Mouse (Mus musculus) liver, embryonic 13.5 days (tissue): Measurements from ENCODE around the gene Serpina3n. TPM values are rescaled to one million over a fixed set of nuclear protein-coding genes. Genes with fewer than 3 reads are reported as not detected.
A peak's percentile ranks its signal among the peaks of the same experiment; 100 is the strongest.

Source experiments
- ATAC-seq: fragments of 200-750 bp; cut with Nextera tagmentation; 2 replicates; pipeline ENCODE4 v1.8.0; 2017; ENCODE audit warnings: low read depth, mild to moderate bottlenecking, moderate number of reproducible peaks, moderate library complexity
- DNase-seq: peaks from one replicate; pipeline ENCODE4 v3.0.0; 2022
- H3K27ac ChIP-seq: fragments of 300-500 bp; sonication (generic); 2 replicates; pipeline ENCODE4 v1.5.1; 2015; ENCODE audit warnings: moderate library complexity, mild to moderate bottlenecking, inconsistent platforms
- H3K27me3 ChIP-seq: fragments of 300-500 bp; sonication (generic); 2 replicates; pipeline ENCODE4 v1.6.1; 2015; ENCODE audit warnings: mild to moderate bottlenecking, inconsistent platforms
- H3K36me3 ChIP-seq: fragments of 300-500 bp; sonication (generic); 2 replicates; pipeline ENCODE4 v1.6.1; 2015; ENCODE audit warnings: mild to moderate bottlenecking, inconsistent platforms
- H3K4me1 ChIP-seq: fragments of 300-500 bp; sonication (generic); replicated peaks from 2 replicates; pipeline ENCODE4 v1.6.1; 2015; ENCODE audit warnings: inconsistent platforms
- H3K4me2 ChIP-seq: fragments of 300-500 bp; sonication (generic); 2 replicates; pipeline ENCODE4 v1.6.1; 2015; ENCODE audit warnings: inconsistent platforms, mild to moderate bottlenecking, moderate library complexity
- H3K4me3 ChIP-seq: fragments of 300-500 bp; sonication (generic); replicated peaks from 2 replicates; pipeline ENCODE4 v1.5.1; 2015; ENCODE audit warnings: mild to moderate bottlenecking, inconsistent platforms
- H3K9ac ChIP-seq: fragments of 300-500 bp; sonication (generic); 2 replicates; pipeline ENCODE4 v1.6.1; 2015; ENCODE audit warnings: mild to moderate bottlenecking, inconsistent platforms
- H3K9me3 ChIP-seq: fragments of 300-500 bp; sonication (generic); replicated peaks from 2 replicates; pipeline ENCODE4 v1.6.1; 2016; ENCODE audit warnings: inconsistent platforms
- WGBS: fragments of 180-500 bp; shearing (Covaris S2); methylation state at CpG from one replicate; pipeline ENCODE4 v1.1.7; 2015; ENCODE audit not compliant: insufficient replicate concordance; 5-methylcytosine and 5-hydroxymethylcytosine counted together
- polyA plus RNA-seq: library from polyadenylated mRNA; unstranded; fragments of >200 nt; fragmentation: Nextera tagmentation; extraction: Ambion mirVana; gene quantifications from 2 replicates; pipeline ENCODE4 v1.2.1, GENCODE M21; 2015

The Serpina3n gene
- polyA plus RNA-seq, 1 experiment from 2014 or later: 0.06 TPM

- WGBS: 54% methylated on average over 6 of the region's 6 CpGs
- Histone ChIP-seq H3K4me2 (no peak overlapping the region), H3K4me3 (no peak overlapping the region), H3K9ac (no peak overlapping the region), H3K27me3 (no peaks in the 10 kb centered on the region), H3K36me3 (no peaks in the 10 kb centered on the region), H3K27ac (no peak overlapping the region), H3K4me1 (no peaks in the 10 kb centered on the region), H3K9me3 (no peaks in the 10 kb centered on the region)
- DNase-seq (no peak), ATAC-seq (no peak)
These were observed 6.0 kb downstream of the Serpina3n start for GRCm38 (mm10) chr12:104412507-104412906.

DNA sequence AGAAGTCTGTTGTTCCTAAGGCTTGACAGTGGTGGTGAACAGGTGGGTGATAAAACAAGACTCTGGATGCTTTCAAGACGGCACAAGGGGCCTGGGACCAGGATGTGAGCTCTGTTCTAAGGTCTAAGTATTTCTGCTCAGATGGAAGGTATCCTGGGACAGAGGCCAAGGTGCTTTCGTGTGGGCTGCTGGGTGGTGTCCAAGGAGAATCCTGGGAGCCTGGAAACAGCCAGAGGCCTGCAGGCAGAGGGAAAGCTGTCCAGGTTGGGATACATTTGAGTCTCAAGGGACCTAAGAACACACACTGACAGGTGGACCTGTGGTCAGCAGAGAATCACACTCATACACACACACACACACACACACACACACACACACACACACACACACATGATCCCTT, 8.0 kb downstream of the Serpina3n start:
- DNase-seq: no peak
- Histone ChIP-seq H3K9ac (no peak overlapping the region), H3K4me1 (no peaks in the 10 kb centered on the region), H3K9me3 (no peaks in the 10 kb centered on the region), H3K36me3 (no peaks in the 10 kb centered on the region), H3K4me3 (no peak overlapping the region), H3K4me2 (no peak overlapping the region), H3K27me3 (no peaks in the 10 kb centered on the region), H3K27ac (no peak overlapping the region)
- no peak for ATAC-seq
- 46% methylated on average over 2 of the region's 2 CpGs for WGBS

DNA sequence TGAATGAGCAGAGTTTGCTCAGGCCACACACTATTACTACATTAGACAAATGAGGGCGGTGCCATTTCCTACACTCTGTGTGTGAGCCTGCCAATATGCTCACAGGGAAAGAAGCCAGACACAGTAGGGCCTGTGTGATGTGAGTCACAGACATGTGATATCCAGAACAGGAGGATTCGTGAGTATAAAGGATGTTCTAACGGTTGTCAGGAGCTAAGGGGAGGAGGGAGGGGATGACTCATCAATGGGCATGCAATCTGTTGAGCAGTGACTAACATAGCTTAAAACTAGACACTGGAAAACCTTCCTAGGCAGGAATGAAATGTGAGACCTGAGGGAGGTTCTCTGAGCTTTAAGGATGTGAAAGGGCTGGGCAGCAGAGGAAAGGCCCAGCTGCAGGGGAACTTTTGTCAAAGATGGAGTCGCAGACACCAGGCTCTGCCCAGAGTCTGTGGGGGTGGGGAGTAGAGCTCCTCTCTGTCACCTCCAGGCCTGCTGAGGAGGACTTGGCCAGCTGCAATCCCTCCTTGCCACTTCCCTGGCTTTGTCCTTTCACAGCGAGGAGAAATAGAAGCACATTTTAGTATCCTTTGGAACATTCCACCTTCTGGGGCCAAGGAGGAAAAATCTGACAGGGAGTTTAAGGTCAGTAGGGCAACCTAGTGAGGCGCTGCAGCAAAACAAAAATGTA, 9.2 kb downstream of the Serpina3n start:
- H3K9ac ChIP-seq: no peak overlapping the region
- H3K4me3 ChIP-seq: no peak overlapping the region
- H3K9me3 ChIP-seq: no peaks in the 10 kb centered on the region
- no peaks in the 10 kb centered on the region for H3K27me3 ChIP-seq
- H3K27ac ChIP-seq: no peak overlapping the region
- 43% methylated on average over 6 of the region's 6 CpGs for WGBS
- no peak for DNase-seq
- H3K4me2 ChIP-seq: no peak overlapping the region
- H3K36me3 ChIP-seq: no peaks in the 10 kb centered on the region
- H3K4me1 ChIP-seq: no peaks in the 10 kb centered on the region
- no peak for ATAC-seq

GRCm38 (mm10) chr12:104418340-104419135, 12.0 kb downstream of the Serpina3n start:
- ATAC-seq (peak; percentile 18; the same call in 1 of the 2 replicates), DNase-seq (peak; percentile 25)
- H3K9ac ChIP-seq: no peak overlapping the region
- peak overlapping the region; percentile 24; the same call in 1 of the 2 replicates for H3K4me2 ChIP-seq
- H3K4me3 ChIP-seq: no peak overlapping the region
- WGBS: 17% methylated on average over 17 of the region's 17 CpGs
- H3K4me1 ChIP-seq: no peaks in the 10 kb centered on the region
- H3K9me3 ChIP-seq: no peaks in the 10 kb centered on the region
- H3K27me3 ChIP-seq: no peaks in the 10 kb centered on the region
- no peak overlapping the region for H3K27ac ChIP-seq
- H3K36me3 ChIP-seq: no peaks in the 10 kb centered on the region

DNA sequence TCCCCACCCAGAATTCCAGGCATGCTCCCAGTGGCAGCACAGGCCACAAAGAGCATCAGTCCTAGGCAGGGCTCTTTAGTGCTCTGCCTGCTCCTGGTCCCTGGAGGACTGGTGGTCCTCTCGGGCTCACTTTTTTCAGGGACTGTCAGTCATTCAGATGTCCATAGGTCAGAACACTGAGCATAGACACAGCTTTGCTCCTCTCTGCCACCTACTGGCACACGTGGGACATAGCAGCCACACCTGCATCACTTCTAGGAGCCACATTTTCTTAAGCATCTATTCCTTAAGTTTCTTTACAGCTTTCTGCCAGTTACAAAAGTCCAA, 12.6 kb downstream of the Serpina3n start:
- 2% methylated on average over 2 of the region's 2 CpGs for WGBS
- no peak overlapping the region for H3K4me3 ChIP-seq
- no peak for DNase-seq
- H3K36me3 ChIP-seq: no peaks in the 10 kb centered on the region
- no peak overlapping the region for H3K9ac ChIP-seq
- no peaks in the 10 kb centered on the region for H3K27me3 ChIP-seq
- H3K4me2 ChIP-seq: no peak overlapping the region
- no peaks in the 10 kb centered on the region for H3K9me3 ChIP-seq
- ATAC-seq: 0 out of 2 replicates have a peak, but pooled peaks have one; percentile 15
- H3K27ac ChIP-seq: no peak overlapping the region
- H3K4me1 ChIP-seq: no peaks in the 10 kb centered on the region

DNA sequence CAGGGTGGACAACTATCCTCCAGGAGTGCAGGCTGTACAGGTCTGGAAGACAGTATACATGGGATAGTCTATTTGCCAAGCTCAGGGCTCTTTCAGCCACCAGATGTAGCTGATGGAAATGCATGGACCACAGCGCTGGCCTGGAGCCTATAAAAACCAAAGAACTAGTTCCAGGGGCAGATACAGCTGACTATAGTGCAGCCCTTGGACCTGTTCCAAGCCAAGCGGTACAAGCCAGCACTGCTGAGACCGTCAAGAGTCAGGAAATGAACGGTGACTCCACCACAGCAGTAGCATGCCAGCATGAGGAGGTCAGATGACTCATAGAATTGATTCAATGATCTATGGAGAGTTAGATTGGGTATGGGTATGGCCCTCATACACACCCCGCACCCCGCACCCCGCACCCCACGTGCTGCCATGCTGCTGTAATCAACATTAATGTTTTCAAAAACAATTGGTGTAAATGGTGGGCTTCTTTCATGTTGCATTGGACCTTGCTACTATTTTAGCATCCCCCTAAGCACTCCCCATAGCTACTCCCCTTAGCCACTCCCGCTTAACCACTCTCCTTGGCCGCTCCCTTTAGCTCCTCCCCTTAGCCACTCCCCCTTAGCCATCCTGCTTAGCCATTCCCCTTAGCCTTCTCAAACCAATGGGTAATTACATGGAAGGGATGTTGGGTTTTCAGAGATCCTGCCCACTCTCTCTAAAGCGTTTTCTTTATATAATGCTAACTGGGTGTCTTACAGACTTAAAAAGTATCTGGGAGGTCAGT, 16.3 kb downstream of the Serpina3n start:
- no peaks in the 10 kb centered on the region for H3K36me3 ChIP-seq
- WGBS: 68% methylated on average over 11 of the region's 11 CpGs

GRCm38 (mm10) chr12:104425591-104425990, 19.1 kb downstream of the Serpina3n start:
- no peaks in the 10 kb centered on the region for H3K4me1 ChIP-seq
- DNase-seq (no peak), ATAC-seq (no peak)
- no peak overlapping the region for H3K4me3 ChIP-seq
- no peak overlapping the region for H3K27ac ChIP-seq
- no peaks in the 10 kb centered on the region for H3K36me3 ChIP-seq
- no peaks in the 10 kb centered on the region for H3K9me3 ChIP-seq
- no peak overlapping the region for H3K4me2 ChIP-seq
- no peak overlapping the region for H3K9ac ChIP-seq
- WGBS: 57% methylated on average over 3 of the region's 3 CpGs
- no peaks in the 10 kb centered on the region for H3K27me3 ChIP-seq

More for the DNA sequence above, 16.3 kb downstream of the Serpina3n start:
- no peaks in the 10 kb centered on the region for H3K9me3 ChIP-seq
- no peak overlapping the region for H3K27ac ChIP-seq
- H3K4me2 ChIP-seq: no peak overlapping the region
- DNase-seq: no peak
- no peak for ATAC-seq
- H3K4me3 ChIP-seq: no peak overlapping the region
- H3K9ac ChIP-seq: no peak overlapping the region
- H3K4me1 ChIP-seq: no peaks in the 10 kb centered on the region
- H3K27me3 ChIP-seq: no peaks in the 10 kb centered on the region

DNA sequence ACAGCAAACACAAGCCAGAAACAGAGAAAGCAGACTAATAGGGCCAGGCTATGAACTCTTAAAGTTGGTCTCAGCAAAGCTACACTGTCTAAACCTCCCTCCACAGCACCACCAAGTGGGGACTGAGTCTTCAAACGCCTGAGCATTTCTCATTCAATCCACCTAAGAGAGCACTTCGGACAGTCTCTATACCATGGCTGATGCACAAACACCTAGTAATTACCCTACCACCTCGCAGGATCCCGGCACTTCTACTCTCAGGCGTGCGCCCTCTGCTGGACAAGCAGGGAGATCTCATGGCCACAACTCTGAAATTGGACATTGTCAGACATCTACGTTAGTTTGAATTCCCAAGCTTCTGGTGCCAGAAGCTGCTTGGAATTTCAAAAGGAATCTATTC, 20.4 kb downstream of the Serpina3n start:
- H3K4me1 ChIP-seq: no peaks in the 10 kb centered on the region
- H3K27me3 ChIP-seq: no peaks in the 10 kb centered on the region
- H3K9ac ChIP-seq: no peak overlapping the region
- DNase-seq (no peak), ATAC-seq (no peak)
- H3K27ac ChIP-seq: no peak overlapping the region
- no peaks in the 10 kb centered on the region for H3K9me3 ChIP-seq
- 7% methylated on average over 7 of the region's 7 CpGs for WGBS
- no peaks in the 10 kb centered on the region for H3K36me3 ChIP-seq
- H3K4me2 ChIP-seq: no peak overlapping the region
- H3K4me3 ChIP-seq: no peak overlapping the region

DNA sequence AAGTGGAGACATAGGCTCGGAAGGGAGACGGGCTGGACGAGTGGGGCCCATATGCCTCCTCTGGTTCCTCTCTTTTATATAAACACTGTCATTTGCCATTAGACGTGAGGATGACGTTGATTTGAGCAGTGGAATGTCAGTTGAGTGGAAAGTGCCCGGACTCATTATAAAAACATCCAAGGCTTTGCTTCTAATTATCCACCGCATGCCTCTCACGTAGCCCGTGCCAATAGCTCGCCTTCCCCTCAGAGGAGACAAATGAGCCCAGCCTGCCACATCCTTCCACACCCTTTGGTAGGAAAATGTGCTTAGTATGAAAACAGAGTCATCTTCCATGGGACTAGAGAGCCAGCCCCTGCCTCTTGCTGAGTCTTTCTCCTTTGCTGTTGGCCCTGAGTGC, 24.8 kb downstream of the Serpina3n start:
- DNase-seq (no peak), ATAC-seq (no peak)
- H3K4me3 ChIP-seq: no peak overlapping the region
- H3K27ac ChIP-seq: no peak overlapping the region
- H3K36me3 ChIP-seq: no peaks in the 10 kb centered on the region
- no peaks in the 10 kb centered on the region for H3K9me3 ChIP-seq
- H3K4me1 ChIP-seq: no peaks in the 10 kb centered on the region
- no peak overlapping the region for H3K9ac ChIP-seq
- H3K4me2 ChIP-seq: no peak overlapping the region
- WGBS: 71% methylated on average over 10 of the region's 10 CpGs
- H3K27me3 ChIP-seq: no peaks in the 10 kb centered on the region

DNA sequence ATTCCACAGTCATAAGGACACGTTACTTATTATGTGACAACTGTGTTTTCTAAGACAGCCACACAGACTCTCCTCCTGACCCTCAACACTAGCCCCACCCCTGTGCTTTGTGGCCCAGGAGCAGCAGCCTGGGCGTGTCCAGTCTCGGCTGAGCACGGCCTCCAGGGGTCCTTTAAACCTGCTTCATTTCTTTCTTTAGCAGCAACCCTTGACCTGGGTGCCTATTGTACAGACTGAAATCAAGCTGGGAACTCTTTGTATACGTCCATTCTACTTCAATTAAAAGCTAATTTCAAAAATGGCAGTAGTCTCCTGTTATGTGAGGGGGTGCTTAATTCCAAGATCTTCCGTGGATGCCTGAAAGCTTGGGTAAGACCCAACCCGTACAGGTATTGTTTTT, 26.7 kb downstream of the Serpina3n start:
- Histone ChIP-seq H3K27ac (no peak overlapping the region), H3K9me3 (no peaks in the 10 kb centered on the region), H3K4me3 (no peak overlapping the region), H3K27me3 (no peaks in the 10 kb centered on the region), H3K4me1 (no peaks in the 10 kb centered on the region), H3K36me3 (no peaks in the 10 kb centered on the region), H3K9ac (no peak overlapping the region), H3K4me2 (no peak overlapping the region)
- ATAC-seq (no peak), DNase-seq (no peak)
- 44% methylated on average over 7 of the region's 7 CpGs for WGBS

- DNase-seq: no peak
- no peak overlapping the region for H3K4me2 ChIP-seq
- WGBS: 70% methylated on average over 20 of the region's 20 CpGs
These were observed 27.6 kb downstream of the Serpina3n start for GRCm38 (mm10) chr12:104433951-104434735.

More at GRCm38 (mm10) chr12:104433951-104434735, 27.6 kb downstream of the Serpina3n start:
- no peaks in the 10 kb centered on the region for H3K4me1 ChIP-seq
- no peak for ATAC-seq
- H3K36me3 ChIP-seq: no peaks in the 10 kb centered on the region
- no peak overlapping the region for H3K9ac ChIP-seq
- no peak overlapping the region for H3K4me3 ChIP-seq
- no peak overlapping the region for H3K27ac ChIP-seq
- no peaks in the 10 kb centered on the region for H3K9me3 ChIP-seq
- H3K27me3 ChIP-seq: no peaks in the 10 kb centered on the region
